Mouse (Mus musculus): ENCODE measurements at regions not wholly inside any gene's neighbourhood (a gene's known extent, or its start where the extent isn't known, plus 50 kb on each side); places are given as distances from the start of the nearest gene placed in this dataset.

DNA sequence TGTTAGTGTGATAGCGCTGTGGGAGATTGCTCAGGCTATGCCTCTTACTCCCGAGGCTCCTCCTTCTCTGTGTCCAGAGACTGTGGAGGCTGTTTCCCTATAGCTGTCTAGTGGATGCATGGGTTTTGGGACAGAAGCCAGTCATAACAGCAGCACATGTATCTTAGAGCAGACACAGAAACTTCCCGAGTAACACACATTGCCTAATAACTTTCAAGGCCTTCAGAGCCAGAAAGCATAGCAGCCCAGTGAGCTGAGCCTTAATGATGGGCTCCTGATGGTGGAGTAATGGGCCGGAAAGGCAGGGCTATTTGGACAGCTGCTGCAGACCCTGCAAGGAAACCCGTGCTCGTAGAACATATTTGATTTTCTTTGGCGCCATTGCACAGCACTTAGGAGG lies 288.6 kb downstream of the Glrx3 start:
- DNase-seq (ENCODE audit: low read depth, low spot score): no peak
- Histone ChIP-seq H3K4me1 (ENCODE audit: control insufficient read depth in 1 of 2, insufficient read depth in 2 of 2, low read length in 2 of 2) (no peaks in the 10 kb centered on the region), H3K79me2 (ENCODE audit: control insufficient read depth, insufficient read depth, low read length, poor library complexity) (no peaks in the 10 kb centered on the region), H3K4me3 (ENCODE audit: control insufficient read depth in 1 of 2, insufficient read depth in 1 of 2, low read depth in 2 of 2, low read length in 2 of 2) (no peak overlapping the region), H3K9me3 (replicated peaks; ENCODE audit: insufficient read depth, low read length) (no peaks in the 10 kb centered on the region), H3K36me3 (ENCODE audit: control insufficient read depth in 1 of 2, insufficient read depth in 2 of 2, low read length in 2 of 2) (no peaks in the 10 kb centered on the region), H3K9ac (ENCODE audit: control insufficient read depth, low read depth, low read length, poor library complexity, severe bottlenecking) (no peak overlapping the region), H3K27ac (ENCODE audit: control insufficient read depth, low read depth, low read length) (no peak overlapping the region), H3K27me3 (ENCODE audit: control insufficient read depth in 1 of 2, insufficient read depth in 2 of 2, low read length in 2 of 2) (no peaks in the 10 kb centered on the region)
- TF ChIP-seq CHD2 (IDR thresholded peaks at IDR 0.05; ENCODE audit: low read length): no peak
- TF ChIP-seq SMC3 (IDR thresholded peaks at IDR 0.05; ENCODE audit: low read depth, low read length): no peak
- TF ChIP-seq GATA1 (IDR thresholded peaks at IDR 0.05; ENCODE audit: low read depth, low read length): no peak
- TF ChIP-seq NRF1 (IDR thresholded peaks at IDR 0.05; ENCODE audit: insufficient read depth, low read depth, low read length, poor library complexity, severe bottlenecking): no peak
- TF ChIP-seq MYC (IDR thresholded peaks at IDR 0.05; ENCODE audit: low read depth, low read length): no peak
- no peak for TF ChIP-seq MXI1 (IDR thresholded peaks at IDR 0.05; ENCODE audit: low read depth, low read length)

GRCm38 (mm10) chr7:137735873-137736527 lies 298.6 kb downstream of the Glrx3 start:
- no peaks in the 10 kb centered on the region for H3K36me3 ChIP-seq (ENCODE audit: control insufficient read depth in 1 of 2, insufficient read depth in 2 of 2, low read length in 2 of 2)
- TF ChIP-seq ZMIZ1 (IDR thresholded peaks at IDR 0.05; ENCODE audit: low read depth, low read length) (no peak), JUND (IDR thresholded peaks at IDR 0.05; ENCODE audit: low read depth, low read length) (no peak), E2F4 (IDR thresholded peaks at IDR 0.05; ENCODE audit: borderline replicate concordance, low read depth, low read length) (no peak), EP300 (IDR thresholded peaks at IDR 0.05; ENCODE audit: low read depth in 1 of 2, low read length in 2 of 2) (no peak), USF2 (IDR thresholded peaks at IDR 0.05; ENCODE audit: borderline replicate concordance in 1 of 2, insufficient read depth in 1 of 2, low read depth in 1 of 2, low read length in 2 of 2) (no peak), GABPA (IDR thresholded peaks at IDR 0.05; ENCODE audit: low read depth, low read length) (no peak), CHD2 (IDR thresholded peaks at IDR 0.05; ENCODE audit: low read length) (no peak), TCF12 (IDR thresholded peaks at IDR 0.05; ENCODE audit: low read depth, low read length) (no peak), SMC3 (IDR thresholded peaks at IDR 0.05; ENCODE audit: low read depth, low read length) (no peak), MAX (IDR thresholded peaks at IDR 0.05; ENCODE audit: low read length) (no peak), CHD1 (IDR thresholded peaks at IDR 0.05; ENCODE audit: low read depth, low read length) (no peak), NRF1 (IDR thresholded peaks at IDR 0.05; ENCODE audit: insufficient read depth, low read depth, low read length, poor library complexity, severe bottlenecking) (no peak), MYC (IDR thresholded peaks at IDR 0.05; ENCODE audit: low read depth, low read length) (no peak), KAT2A (conservative IDR thresholded peaks at IDR 0.05; ENCODE audit: low read depth, low read length) (no peak)
- no peaks in the 10 kb centered on the region for H3K27me3 ChIP-seq (ENCODE audit: control insufficient read depth in 1 of 2, insufficient read depth in 2 of 2, low read length in 2 of 2)
- H3K27ac ChIP-seq (ENCODE audit: control insufficient read depth, low read depth, low read length): no peak overlapping the region
- no peak overlapping the region for H3K9ac ChIP-seq (ENCODE audit: control insufficient read depth, low read depth, low read length, poor library complexity, severe bottlenecking)
- H3K4me1 ChIP-seq (ENCODE audit: control insufficient read depth in 1 of 2, insufficient read depth in 2 of 2, low read length in 2 of 2): no peaks in the 10 kb centered on the region
- no peaks in the 10 kb centered on the region for H3K9me3 ChIP-seq (replicated peaks; ENCODE audit: insufficient read depth, low read length)
- H3K79me2 ChIP-seq (ENCODE audit: control insufficient read depth, insufficient read depth, low read length, poor library complexity): no peaks in the 10 kb centered on the region
- DNase-seq (ENCODE audit: low read depth, low spot score): no peak
- H3K4me3 ChIP-seq (ENCODE audit: control insufficient read depth in 1 of 2, insufficient read depth in 1 of 2, low read depth in 2 of 2, low read length in 2 of 2): no peak overlapping the region
